Comparison of ENCODE assay signal across 12 mouse cellular contexts in genomic region chr4:151330983-151331382, GRCm38 (mm10).
DNase-seq lines count a peak whose midpoint lies in the region; ATAC-seq and TF ChIP-seq lines count a peak whose summit lies in the region.
"Had no signal": no experiment of that assay in that cellular context is flagged by ENCODE, and none has a peak within 500 bp of the region (broad histone marks: within the 10 kb centered on the region; RNA-seq: fewer than 3 reads in every experiment).

No protein-coding gene starts in this region.

- no peak overlapping the region for H3K27ac ChIP-seq in forebrain, postnatal 0 days (ENCODE audit: low read depth, low read length)
- no peak overlapping the region for H3K27ac ChIP-seq in forebrain, embryonic 11.5 days (ENCODE audit: low read depth, low read length)
- no peak overlapping the region for H3K27ac ChIP-seq in limb, embryonic 11.5 days (replicated peaks; ENCODE audit: low read depth, low read length)
- no peak overlapping the region for H3K27ac ChIP-seq in limb, embryonic 10.5 days
- no peak overlapping the region for H3K27ac ChIP-seq in stomach, postnatal 0 days (replicated peaks)
- H3K27ac ChIP-seq: liver, embryonic 15.5 days had no signal

- 0 out of 2 replicates have a peak, but pooled peaks cover under 1% of the 10 kb centered on the region for H3K4me1 ChIP-seq in forebrain, postnatal 0 days (ENCODE audit: insufficient read depth)
- H3K4me1 ChIP-seq in forebrain, embryonic 11.5 days (replicated peaks; ENCODE audit: control insufficient read depth, insufficient read depth, low read length) = no peaks in the 10 kb centered on the region; the same call in 1 of the 2 replicates
- H3K4me1 ChIP-seq in limb, embryonic 11.5 days (ENCODE audit: control insufficient read depth, insufficient read depth, low read length) = no peaks in the 10 kb centered on the region
- H3K4me1 ChIP-seq in limb, embryonic 10.5 days = 0 out of 2 replicates have a peak, but pooled peaks cover 4% of the 10 kb centered on the region
- H3K4me1 ChIP-seq in stomach, postnatal 0 days (replicated peaks; ENCODE audit: control insufficient read depth, insufficient read depth) = no peaks in the 10 kb centered on the region

- peaks cover 5% of the 10 kb centered on the region for H3K27me3 ChIP-seq in forebrain, postnatal 0 days (ENCODE audit: insufficient read depth, low read length)
- H3K27me3 ChIP-seq in forebrain, embryonic 11.5 days (ENCODE audit: control insufficient read depth, insufficient read depth, low read length) = no peaks in the 10 kb centered on the region
- H3K27me3 ChIP-seq in limb, embryonic 11.5 days (ENCODE audit: control insufficient read depth, insufficient read depth, low read length) = no peaks in the 10 kb centered on the region
- no peaks in the 10 kb centered on the region for H3K27me3 ChIP-seq in limb, embryonic 10.5 days (ENCODE audit: low read depth, poor library complexity, severe bottlenecking)
- H3K27me3 ChIP-seq in stomach, postnatal 0 days (ENCODE audit: control insufficient read depth, insufficient read depth, low read length) = no peaks in the 10 kb centered on the region
- H3K27me3 ChIP-seq: heart, embryonic 12.5 days; liver, embryonic 15.5 days had no signal

- peak; percentile 40 for TF ChIP-seq CTCF in forebrain, postnatal 0 days (IDR thresholded peaks at IDR 0.05; ENCODE audit: low read depth)
- peak; percentile 52 for TF ChIP-seq CTCF in stomach, postnatal 0 days (IDR thresholded peaks at IDR 0.05; ENCODE audit: low read depth)

- ATAC-seq in forebrain, postnatal 0 days = no peak
- ATAC-seq in forebrain, embryonic 11.5 days (replicated peaks; ENCODE audit: low FRiP score) = no peak
- no peak for ATAC-seq in limb, embryonic 11.5 days (ENCODE audit: insufficient number of reproducible peaks, low FRiP score, low TSS enrichment, low read depth)
- ATAC-seq in stomach, postnatal 0 days (ENCODE audit: low FRiP score, low TSS enrichment) = no peak
- ATAC-seq: hindbrain, embryonic 16.5 days had no signal

- no peaks in the 10 kb centered on the region for H3K9me3 ChIP-seq in forebrain, postnatal 0 days (ENCODE audit: low read length)
- no peaks in the 10 kb centered on the region for H3K9me3 ChIP-seq in forebrain, embryonic 11.5 days (ENCODE audit: control insufficient read depth, low read length)
- no peaks in the 10 kb centered on the region for H3K9me3 ChIP-seq in limb, embryonic 11.5 days (ENCODE audit: control insufficient read depth, low read length)
- H3K9me3 ChIP-seq in limb, embryonic 10.5 days (replicated peaks) = no peaks in the 10 kb centered on the region
- no peaks in the 10 kb centered on the region for H3K9me3 ChIP-seq in stomach, postnatal 0 days (ENCODE audit: control insufficient read depth, low read length)
- H3K9me3 ChIP-seq: heart, embryonic 12.5 days; liver, embryonic 15.5 days had no signal

- no peak overlapping the region for H3K4me2 ChIP-seq in forebrain, postnatal 0 days (ENCODE audit: low read depth)
- H3K4me2 ChIP-seq in forebrain, embryonic 11.5 days (ENCODE audit: low read depth, low read length, severe bottlenecking) = no peak overlapping the region
- H3K4me2 ChIP-seq in limb, embryonic 11.5 days (ENCODE audit: low read depth, severe bottlenecking) = no peak overlapping the region
- H3K4me2 ChIP-seq in stomach, postnatal 0 days (replicated peaks; ENCODE audit: low read depth) = no peak overlapping the region
- H3K4me2 ChIP-seq: heart, embryonic 12.5 days; liver, embryonic 15.5 days had no signal

- no peaks in the 10 kb centered on the region for H3K36me3 ChIP-seq in forebrain, postnatal 0 days (ENCODE audit: insufficient read depth)
- no peaks in the 10 kb centered on the region for H3K36me3 ChIP-seq in forebrain, embryonic 11.5 days (ENCODE audit: control insufficient read depth, insufficient read depth, low read length)
- H3K36me3 ChIP-seq in limb, embryonic 11.5 days (ENCODE audit: control insufficient read depth, insufficient read depth, low read length) = no peaks in the 10 kb centered on the region
- no peaks in the 10 kb centered on the region for H3K36me3 ChIP-seq in limb, embryonic 10.5 days
- no peaks in the 10 kb centered on the region for H3K36me3 ChIP-seq in stomach, postnatal 0 days (ENCODE audit: control insufficient read depth, insufficient read depth, low read length)
- H3K36me3 ChIP-seq: heart, embryonic 12.5 days; liver, embryonic 15.5 days had no signal

- H3K4me3 ChIP-seq in forebrain, postnatal 0 days (ENCODE audit: low read depth, low read length) = no peak overlapping the region
- H3K4me3 ChIP-seq in forebrain, embryonic 11.5 days (ENCODE audit: low read depth, low read length) = no peak overlapping the region
- H3K4me3 ChIP-seq in limb, embryonic 11.5 days (ENCODE audit: low read depth, low read length) = no peak overlapping the region
- no peak overlapping the region for H3K4me3 ChIP-seq in limb, embryonic 10.5 days
- H3K4me3 ChIP-seq in stomach, postnatal 0 days (ENCODE audit: low read depth, low read length) = no peak overlapping the region
- H3K4me3 ChIP-seq: heart, embryonic 12.5 days; liver, embryonic 15.5 days had no signal

- no peak for DNase-seq in forebrain, postnatal 0 days
- DNase-seq in forebrain, embryonic 11.5 days (ENCODE audit: low spot score) = no peak
- peak; percentile 38 for DNase-seq in limb, embryonic 11.5 days (ENCODE audit: low spot score)
- no peak for DNase-seq in limb, embryonic 10.5 days (ENCODE audit: low spot score)
- DNase-seq in thymus, postnatal 4 days = peak; percentile 26
- DNase-seq in thymus, postnatal 36 days = no peak
- DNase-seq in stomach, postnatal 0 days (ENCODE audit: low spot score) = no peak
- DNase-seq in urinary bladder, adult 2 months (ENCODE audit: low spot score) = no peak
- DNase-seq: cerebellum, postnatal 25 days had no signal

- 72% methylated on average over 8 of the region's 8 CpGs for WGBS in forebrain, postnatal 0 days
- WGBS in forebrain, embryonic 11.5 days = 72% methylated on average over 8 of the region's 8 CpGs
- 64% methylated on average over 8 of the region's 8 CpGs for WGBS in limb, embryonic 11.5 days
- 62% methylated on average over 8 of the region's 8 CpGs for WGBS in limb, embryonic 10.5 days
- 65% methylated on average over 8 of the region's 8 CpGs for WGBS in stomach, postnatal 0 days

- H3K9ac ChIP-seq in forebrain, postnatal 0 days = no peak overlapping the region
- H3K9ac ChIP-seq in forebrain, embryonic 11.5 days (ENCODE audit: low read length) = no peak overlapping the region
- no peak overlapping the region for H3K9ac ChIP-seq in limb, embryonic 11.5 days (ENCODE audit: low read length)
- H3K9ac ChIP-seq in stomach, postnatal 0 days (ENCODE audit: low read length) = no peak overlapping the region
- H3K9ac ChIP-seq: heart, embryonic 12.5 days; liver, embryonic 15.5 days had no signal

- no peak for TF ChIP-seq EP300 in stomach, postnatal 0 days (optimal IDR thresholded peaks at IDR 0.05)

Comparison
In these comparisons a context has a peak if more than half of its experiments do, and no peak if none do; other contexts are left out.
1. DNase-seq: peak in limb, embryonic 11.5 days (single experiment) and thymus, postnatal 4 days (single experiment); none in forebrain, postnatal 0 days (single experiment), forebrain, embryonic 11.5 days (single experiment), limb, embryonic 10.5 days (single experiment), thymus, postnatal 36 days (0 of 2), stomach, postnatal 0 days (single experiment) and urinary bladder, adult 2 months (single experiment).